Mouse (Mus musculus) stomach, postnatal 0 days (tissue): ENCODE results near the gene Wnt1.
A peak's percentile ranks its signal among the peaks of the same experiment; 100 is the strongest.

ENCODE experiments used
- CTCF ChIP-seq: IDR thresholded peaks from 2 replicates; pipeline ENCODE4 v1.5.1; 2016; ENCODE audit warnings: antibody characterized with exemption, low read depth, mild to moderate bottlenecking, moderate library complexity
- EP300 ChIP-seq: optimal IDR thresholded peaks from 2 replicates; pipeline ENCODE3; 2016; ENCODE audit warnings: antibody characterized with exemption

GRCm38 (mm10) chr15:98789661-98790535 lies at the start of gene Wnt1:
- TF ChIP-seq CTCF (peak; percentile 76), EP300 (no peak)
